Mouse (Mus musculus) ES-E14 (cell line): Measurements from ENCODE around the gene Fam219b. TPM values are rescaled to one million over a fixed set of nuclear protein-coding genes. Genes with fewer than 3 reads are reported as not detected.

ENCODE experiments used
- DNase-seq: peaks from one replicate; pipeline ENCODE4 v3.0.0-alpha.2; 2013; ENCODE audit warnings: low read depth, low spot score
- H3K27ac ChIP-seq: 2 replicates; pipeline ENCODE4 v1.5.1; 2012; ENCODE audit warnings: low read depth, mild to moderate bottlenecking, low read length, moderate library complexity, mixed read lengths; ENCODE audit not compliant: poor library complexity, insufficient read depth, severe bottlenecking
- H3K36me3 ChIP-seq: 2 replicates; pipeline ENCODE4 v1.6.1; 2012; ENCODE audit warnings: mild to moderate bottlenecking, low read length, moderate library complexity, mixed read lengths; ENCODE audit not compliant: control insufficient read depth, poor library complexity, insufficient read depth, severe bottlenecking
- H3K4me1 ChIP-seq, 2 experiments: fragments of 150-350 bp in 1 of 2; sonication (generic) in 1 of 2; 2 replicates each; pipeline ENCODE4 v1.6.1; 2012; ENCODE audit warnings: low read length in 2 of 2, mild to moderate bottlenecking in 1 of 2, mixed read lengths in 1 of 2; ENCODE audit not compliant: control insufficient read depth in 2 of 2, insufficient read depth in 2 of 2, poor library complexity in 1 of 2
- H3K4me3 ChIP-seq, 2 experiments: fragments of 150-350 bp in 1 of 2; sonication (generic) in 1 of 2; 2 replicates each; pipeline ENCODE4 v1.5.1; 2012; ENCODE audit warnings: low read length in 2 of 2, low read depth in 1 of 2, mild to moderate bottlenecking in 1 of 2, mixed read lengths in 1 of 2; ENCODE audit not compliant: insufficient read depth in 1 of 2, poor library complexity in 1 of 2, severe bottlenecking in 1 of 2
- H3K9ac ChIP-seq: 2 replicates; pipeline ENCODE4 v1.6.1; 2012; ENCODE audit warnings: low read depth, mild to moderate bottlenecking, low read length, mixed read lengths; ENCODE audit not compliant: poor library complexity, insufficient read depth, severe bottlenecking
- H3K9me3 ChIP-seq: fragments of 150-350 bp; sonication (generic); 2 replicates; pipeline ENCODE4 v1.6.1; 2012; ENCODE audit warnings: low read depth, mild to moderate bottlenecking, low read length; ENCODE audit not compliant: control insufficient read depth, insufficient read depth
- CHD2 ChIP-seq: IDR thresholded peaks from 2 replicates; pipeline ENCODE4 v1.6.1; 2014; ENCODE audit warnings: mild to moderate bottlenecking, low read depth, low read length, inconsistent platforms
- HCFC1 ChIP-seq: IDR thresholded peaks from 2 replicates; pipeline ENCODE4 v1.6.1; 2012; ENCODE audit warnings: low read length, inconsistent platforms, borderline replicate concordance; ENCODE audit not compliant: insufficient read depth
- MAFK ChIP-seq: IDR thresholded peaks from 2 replicates; pipeline ENCODE4 v1.6.1; 2014; ENCODE audit warnings: mild to moderate bottlenecking, low read depth, low read length, inconsistent platforms; ENCODE audit not compliant: insufficient read depth
- ZC3H11A ChIP-seq: IDR thresholded peaks from 2 replicates; pipeline ENCODE4 v1.6.1; 2012; ENCODE audit warnings: low read depth, mild to moderate bottlenecking, inconsistent platforms, low read length, borderline replicate concordance
- ZNF384 ChIP-seq: IDR thresholded peaks from 2 replicates; pipeline ENCODE4 v1.6.1; 2012; ENCODE audit warnings: low read depth, low read length, inconsistent platforms
- in situ Hi-C, 2 experiments: fragments of 600-800 bp; cut with MboI; formaldehyde crosslinking; loops; one replicate each; pipeline ENCODE4 v1.15.1; 2025; ENCODE audit warnings: low sequenced_read_pairs in 2 of 2, inconsistent platforms in 1 of 2; ENCODE audit not compliant: unreplicated experiment in 2 of 2
- total RNA-seq: library from RNA; depleted of rRNA; stranded (reverse); fragments of 300-350 nt; gene quantifications from 2 replicates; pipeline ENCODE4 v1.2.3, GENCODE M21; 2012; rRNA removed

Gene Fam219b
- 10.2 and 10.8 TPM in 2 replicates for total RNA-seq

DNA sequence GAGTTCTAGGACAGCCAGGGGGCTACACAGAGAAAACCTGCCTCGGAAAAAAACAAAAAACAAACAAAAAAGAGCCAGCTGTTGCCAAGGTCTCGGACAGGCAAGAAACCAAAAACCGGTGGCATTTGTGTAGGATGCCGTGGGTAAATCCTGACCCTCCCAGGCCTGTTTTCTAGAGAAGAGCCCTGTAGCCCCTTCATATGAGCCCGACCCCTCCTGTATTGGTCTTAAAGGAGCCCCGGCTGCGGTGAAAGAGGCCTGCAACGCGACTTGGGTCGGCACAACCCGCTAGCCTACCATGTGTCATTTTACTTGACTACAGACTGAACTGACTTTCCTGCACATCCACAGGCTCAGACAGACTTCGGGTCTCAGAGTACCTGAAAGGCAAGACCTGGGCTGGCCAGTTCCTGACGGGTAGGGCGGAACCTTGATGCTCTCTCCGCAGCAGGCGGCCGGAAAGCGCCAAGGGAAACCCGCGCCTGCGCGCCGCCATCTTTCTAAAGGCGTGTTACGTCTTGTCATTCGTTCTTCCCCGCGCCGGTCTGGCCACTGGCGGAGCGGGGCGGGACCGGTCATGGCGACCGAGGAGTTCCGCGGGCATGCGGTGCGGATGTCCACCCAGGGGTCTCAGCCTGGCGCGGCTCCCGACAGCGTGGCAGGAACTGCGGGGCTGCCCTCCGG is at the start of gene Fam219b:
Fam219b (plus strand) TSS at position 485 of the 684 bp plus-strand sequence.
- peak within 1 kb of the TSS; percentile 85 for H3K9ac ChIP-seq
- DNase-seq, result peak; percentile 79
- no peaks in the 10 kb centered on the region for H3K9me3 ChIP-seq
- H3K36me3 ChIP-seq, result peaks cover 23% of the 10 kb centered on the region
- H3K27ac ChIP-seq, result peak within 1 kb of the TSS; percentile 52; the same call in 1 of the 2 replicates
- 0 out of 4 replicates have a peak, but pooled peaks cover 0 to 3% of the 10 kb centered on the region in 2 experiments for H3K4me1 ChIP-seq
- TF ChIP-seq MAFK (no peak), HCFC1 (peak; percentile 66; the same call in 1 of the 2 replicates)
- peak within 1 kb of the TSS; percentile 83 to 88 for H3K4me3 ChIP-seq
- in situ Hi-C loops, result no loop called here

- Histone ChIP-seq H3K4me3 (no peak overlapping the region), H3K9ac (no peak overlapping the region), H3K27ac (no peak overlapping the region), H3K36me3 (no peaks in the 10 kb centered on the region), H3K9me3 (no peaks in the 10 kb centered on the region), H3K4me1 (no peaks in the 10 kb centered on the region; a peak in 2 of 4 replicates)
- in situ Hi-C loops, result no loop called here
- no peak for DNase-seq
- no peak for TF ChIP-seq HCFC1
- no peak for TF ChIP-seq ZNF384
- TF ChIP-seq MAFK, result no peak
These were observed 49.5 kb upstream of the Fam219b start for GRCm38 (mm10) chr9:57487807-57488206.

- Histone ChIP-seq H3K36me3 (no peaks in the 10 kb centered on the region), H3K4me1 (peaks cover 3 to 4% of the 10 kb centered on the region in 2 experiments; a peak in 3 of 4 replicates), H3K9ac (no peak overlapping the region), H3K4me3 (no peak overlapping the region), H3K27ac (no peak overlapping the region), H3K9me3 (no peaks in the 10 kb centered on the region)
- no peak for TF ChIP-seq ZNF384
- no peak for TF ChIP-seq MAFK
- TF ChIP-seq ZC3H11A, result no peak
- no peak for DNase-seq
- in situ Hi-C loops, result no loop called here
These were observed 43.8 kb upstream of the Fam219b start for GRCm38 (mm10) chr9:57493532-57493931.

- in situ Hi-C loops, result no loop called here
- TF ChIP-seq MAFK (no peak), CHD2 (no peak), ZNF384 (no peak), HCFC1 (no peak), ZC3H11A (no peak)
- Histone ChIP-seq H3K9me3 (no peaks in the 10 kb centered on the region), H3K36me3 (no peaks in the 10 kb centered on the region), H3K4me1 (peaks cover 3 to 4% of the 10 kb centered on the region in 2 experiments; a peak in 3 of 4 replicates), H3K4me3 (no peak overlapping the region), H3K9ac (no peak overlapping the region), H3K27ac (no peak overlapping the region)
- no peak for DNase-seq
These were observed 42.4 kb upstream of the Fam219b start for GRCm38 (mm10) chr9:57494970-57495369.

DNA sequence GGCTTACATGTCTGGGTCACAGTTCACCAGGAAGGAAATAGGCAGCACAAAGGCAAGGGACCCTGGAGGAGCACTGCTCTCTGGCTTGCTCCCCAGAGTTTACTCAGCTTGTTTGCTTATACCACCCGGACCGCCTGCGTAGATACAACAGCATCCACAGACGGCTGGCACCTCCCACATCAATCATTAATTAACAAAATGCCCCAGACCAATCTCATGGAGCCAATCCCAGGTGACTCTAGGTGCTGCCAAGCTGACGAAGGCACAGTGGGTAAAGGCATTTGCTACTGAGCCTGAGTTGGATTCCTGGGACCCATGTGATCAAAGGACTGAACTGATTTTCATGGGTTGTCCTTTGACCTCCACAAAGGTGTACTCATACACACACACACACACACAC is 40.1 kb upstream of the Fam219b start:
- no peak overlapping the region for H3K27ac ChIP-seq
- H3K9ac ChIP-seq, result no peak overlapping the region
- no peak for DNase-seq
- no peak for TF ChIP-seq ZNF384
- TF ChIP-seq ZC3H11A, result no peak
- TF ChIP-seq CHD2, result no peak
- no peak for TF ChIP-seq MAFK
- TF ChIP-seq HCFC1, result no peak
- H3K9me3 ChIP-seq, result no peaks in the 10 kb centered on the region
- in situ Hi-C loops, result no loop called here
- no peaks in the 10 kb centered on the region; the same call in 1 of the 2 replicates for H3K36me3 ChIP-seq
- peaks cover 6 to 10% of the 10 kb centered on the region in 2 experiments; a peak in 3 of 4 replicates for H3K4me1 ChIP-seq
- H3K4me3 ChIP-seq, result no peak overlapping the region
